Mouse (Mus musculus): ENCODE data around the gene Hc. TPM values are rescaled to one million over a fixed set of nuclear protein-coding genes. Genes with fewer than 3 reads are reported as not detected.

Hc gene
- polyA plus RNA-seq, 1 experiment from 2014 or later = 0.38 TPM

GRCm38 (mm10) chr2:34957405-34957804 lies 103.8 kb downstream of the Hc start:
- H3K4me1 ChIP-seq (ENCODE audit: control insufficient read depth, insufficient read depth, low read length) = no peaks in the 10 kb centered on the region
- H3K4me2 ChIP-seq (ENCODE audit: low read depth, low read length) = no peak overlapping the region
- ATAC-seq (replicated peaks; ENCODE audit: insufficient number of reproducible peaks, low FRiP score, low TSS enrichment, low read depth) (no peak), DNase-seq (ENCODE audit: low spot score) (no peak)
- no peaks in the 10 kb centered on the region for H3K36me3 ChIP-seq (replicated peaks; ENCODE audit: control insufficient read depth, insufficient read depth, low read depth, low read length)
- no peak overlapping the region for H3K9ac ChIP-seq (replicated peaks; ENCODE audit: low read length)
- H3K9me3 ChIP-seq (replicated peaks; ENCODE audit: control insufficient read depth, low read length) = no peaks in the 10 kb centered on the region
- WGBS = 77% methylated on average over 1 of the region's 1 CpGs
- no peaks in the 10 kb centered on the region for H3K27me3 ChIP-seq (ENCODE audit: control insufficient read depth, insufficient read depth, low read length)
- no peak overlapping the region for H3K4me3 ChIP-seq (ENCODE audit: low read depth, low read length)
- no peak overlapping the region for H3K27ac ChIP-seq (replicated peaks; ENCODE audit: low read depth, low read length)

GRCm38 (mm10) chr2:34956941-34957340 lies 104.3 kb downstream of the Hc start:
- H3K4me1 ChIP-seq (ENCODE audit: control insufficient read depth, insufficient read depth, low read length) = no peaks in the 10 kb centered on the region
- no peak overlapping the region for H3K4me3 ChIP-seq (ENCODE audit: low read depth, low read length)
- H3K27ac ChIP-seq (replicated peaks; ENCODE audit: low read depth, low read length) = no peak overlapping the region
- no peaks in the 10 kb centered on the region for H3K27me3 ChIP-seq (ENCODE audit: control insufficient read depth, insufficient read depth, low read length)
- no peak for DNase-seq (ENCODE audit: low spot score)
- 63% methylated on average over 5 of the region's 5 CpGs for WGBS
- H3K9ac ChIP-seq (replicated peaks; ENCODE audit: low read length) = no peak overlapping the region
- ATAC-seq (replicated peaks; ENCODE audit: insufficient number of reproducible peaks, low FRiP score, low TSS enrichment, low read depth) = no peak
- no peak overlapping the region for H3K4me2 ChIP-seq (ENCODE audit: low read depth, low read length)
- H3K9me3 ChIP-seq (replicated peaks; ENCODE audit: control insufficient read depth, low read length) = no peaks in the 10 kb centered on the region
- H3K36me3 ChIP-seq (replicated peaks; ENCODE audit: control insufficient read depth, insufficient read depth, low read depth, low read length) = no peaks in the 10 kb centered on the region

GRCm38 (mm10) chr2:34954344-34954743 lies 106.9 kb downstream of the Hc start:
- Histone ChIP-seq H3K36me3 (replicated peaks; ENCODE audit: control insufficient read depth, insufficient read depth, low read depth, low read length) (no peaks in the 10 kb centered on the region), H3K9me3 (replicated peaks; ENCODE audit: control insufficient read depth, low read length) (no peaks in the 10 kb centered on the region), H3K27ac (replicated peaks; ENCODE audit: low read depth, low read length) (no peak overlapping the region), H3K27me3 (ENCODE audit: control insufficient read depth, insufficient read depth, low read length) (no peaks in the 10 kb centered on the region), H3K4me3 (ENCODE audit: low read depth, low read length) (no peak overlapping the region), H3K4me1 (ENCODE audit: control insufficient read depth, insufficient read depth, low read length) (no peaks in the 10 kb centered on the region), H3K4me2 (ENCODE audit: low read depth, low read length) (no peak overlapping the region), H3K9ac (replicated peaks; ENCODE audit: low read length) (no peak overlapping the region)
- DNase-seq (ENCODE audit: low spot score) (no peak), ATAC-seq (replicated peaks; ENCODE audit: insufficient number of reproducible peaks, low FRiP score, low TSS enrichment, low read depth) (no peak)

- H3K4me3 ChIP-seq (ENCODE audit: low read depth, low read length) = no peak overlapping the region
- no peaks in the 10 kb centered on the region for H3K36me3 ChIP-seq (replicated peaks; ENCODE audit: control insufficient read depth, insufficient read depth, low read depth, low read length)
- ATAC-seq (replicated peaks; ENCODE audit: insufficient number of reproducible peaks, low FRiP score, low TSS enrichment, low read depth) (no peak), DNase-seq (ENCODE audit: low spot score) (no peak)
- H3K4me2 ChIP-seq (ENCODE audit: low read depth, low read length) = no peak overlapping the region
- no peaks in the 10 kb centered on the region for H3K27me3 ChIP-seq (ENCODE audit: control insufficient read depth, insufficient read depth, low read length)
- no peak overlapping the region for H3K9ac ChIP-seq (replicated peaks; ENCODE audit: low read length)
- WGBS = 88% methylated on average over 2 of the region's 2 CpGs
- no peaks in the 10 kb centered on the region for H3K9me3 ChIP-seq (replicated peaks; ENCODE audit: control insufficient read depth, low read length)
- no peaks in the 10 kb centered on the region for H3K4me1 ChIP-seq (ENCODE audit: control insufficient read depth, insufficient read depth, low read length)
- H3K27ac ChIP-seq (replicated peaks; ENCODE audit: low read depth, low read length) = no peak overlapping the region
These were observed 107.6 kb downstream of the Hc start for GRCm38 (mm10) chr2:34953547-34954116.

GRCm38 (mm10) chr2:34953018-34953417 lies 108.2 kb downstream of the Hc start:
- Histone ChIP-seq H3K4me1 (ENCODE audit: control insufficient read depth, insufficient read depth, low read length) (no peaks in the 10 kb centered on the region), H3K4me3 (ENCODE audit: low read depth, low read length) (no peak overlapping the region), H3K9ac (replicated peaks; ENCODE audit: low read length) (no peak overlapping the region), H3K36me3 (replicated peaks; ENCODE audit: control insufficient read depth, insufficient read depth, low read depth, low read length) (no peaks in the 10 kb centered on the region), H3K27ac (replicated peaks; ENCODE audit: low read depth, low read length) (no peak overlapping the region), H3K27me3 (ENCODE audit: control insufficient read depth, insufficient read depth, low read length) (no peaks in the 10 kb centered on the region), H3K9me3 (replicated peaks; ENCODE audit: control insufficient read depth, low read length) (no peaks in the 10 kb centered on the region), H3K4me2 (ENCODE audit: low read depth, low read length) (no peak overlapping the region)
- DNase-seq (ENCODE audit: low spot score) (no peak), ATAC-seq (replicated peaks; ENCODE audit: insufficient number of reproducible peaks, low FRiP score, low TSS enrichment, low read depth) (no peak)
- WGBS = 86% methylated on average over 4 of the region's 4 CpGs

GRCm38 (mm10) chr2:34951469-34951868 lies 109.8 kb downstream of the Hc start:
- Histone ChIP-seq H3K4me2 (ENCODE audit: low read depth, low read length) (no peak overlapping the region), H3K27ac (replicated peaks; ENCODE audit: low read depth, low read length) (no peak overlapping the region), H3K4me1 (ENCODE audit: control insufficient read depth, insufficient read depth, low read length) (no peaks in the 10 kb centered on the region), H3K27me3 (ENCODE audit: control insufficient read depth, insufficient read depth, low read length) (no peaks in the 10 kb centered on the region), H3K36me3 (replicated peaks; ENCODE audit: control insufficient read depth, insufficient read depth, low read depth, low read length) (no peaks in the 10 kb centered on the region), H3K9ac (replicated peaks; ENCODE audit: low read length) (no peak overlapping the region), H3K4me3 (ENCODE audit: low read depth, low read length) (no peak overlapping the region), H3K9me3 (replicated peaks; ENCODE audit: control insufficient read depth, low read length) (no peaks in the 10 kb centered on the region)
- ATAC-seq (replicated peaks; ENCODE audit: insufficient number of reproducible peaks, low FRiP score, low TSS enrichment, low read depth) (no peak), DNase-seq (ENCODE audit: low spot score) (no peak)

GRCm38 (mm10) chr2:34948622-34949021 lies 112.6 kb downstream of the Hc start:
- Histone ChIP-seq H3K4me3 (ENCODE audit: low read depth, low read length) (no peak overlapping the region), H3K4me2 (ENCODE audit: low read depth, low read length) (no peak overlapping the region), H3K36me3 (replicated peaks; ENCODE audit: control insufficient read depth, insufficient read depth, low read depth, low read length) (no peaks in the 10 kb centered on the region), H3K27ac (replicated peaks; ENCODE audit: low read depth, low read length) (no peak overlapping the region), H3K9ac (replicated peaks; ENCODE audit: low read length) (no peak overlapping the region), H3K9me3 (replicated peaks; ENCODE audit: control insufficient read depth, low read length) (no peaks in the 10 kb centered on the region), H3K27me3 (ENCODE audit: control insufficient read depth, insufficient read depth, low read length) (no peaks in the 10 kb centered on the region), H3K4me1 (ENCODE audit: control insufficient read depth, insufficient read depth, low read length) (no peaks in the 10 kb centered on the region)
- no peak for ATAC-seq (replicated peaks; ENCODE audit: insufficient number of reproducible peaks, low FRiP score, low TSS enrichment, low read depth)
- peak; percentile 30 for DNase-seq (ENCODE audit: low spot score)
- WGBS = 22% methylated on average over 2 of the region's 2 CpGs

- Histone ChIP-seq H3K4me3 (ENCODE audit: low read depth, low read length) (no peak overlapping the region), H3K9ac (replicated peaks; ENCODE audit: low read length) (no peak overlapping the region), H3K4me1 (ENCODE audit: control insufficient read depth, insufficient read depth, low read length) (no peaks in the 10 kb centered on the region), H3K27ac (replicated peaks; ENCODE audit: low read depth, low read length) (no peak overlapping the region), H3K9me3 (replicated peaks; ENCODE audit: control insufficient read depth, low read length) (no peaks in the 10 kb centered on the region), H3K27me3 (ENCODE audit: control insufficient read depth, insufficient read depth, low read length) (no peaks in the 10 kb centered on the region), H3K36me3 (replicated peaks; ENCODE audit: control insufficient read depth, insufficient read depth, low read depth, low read length) (no peaks in the 10 kb centered on the region), H3K4me2 (ENCODE audit: low read depth, low read length) (no peak overlapping the region)
- ATAC-seq (replicated peaks; ENCODE audit: insufficient number of reproducible peaks, low FRiP score, low TSS enrichment, low read depth) = no peak
- no peak for DNase-seq (ENCODE audit: low spot score)
- WGBS = 71% methylated on average over 4 of the region's 4 CpGs
These were observed 115.2 kb downstream of the Hc start for GRCm38 (mm10) chr2:34946046-34946445.

Measured in embryonic facial prominence, embryonic 11.5 days (tissue).